Mouse (Mus musculus) heart, embryonic 10.5 days (tissue): ENCODE data around the gene Lhfpl3. TPM values are rescaled to one million over a fixed set of nuclear protein-coding genes. Genes with fewer than 3 reads are reported as not detected.
"Not testable (repeated sequence)": the region's sequence is repeated elsewhere in the genome, so short reads cannot be mapped to it uniquely, and the experiment has no call there.

Experiments used
- DNase-seq: peaks from one replicate; pipeline ENCODE4 v3.0.0-alpha.2; 2017; ENCODE audit warnings: low spot score
- H3K27ac ChIP-seq: fragments of 300-500 bp; sonication (generic); 2 replicates; pipeline ENCODE4 v1.5.1; 2016; ENCODE audit warnings: mild to moderate bottlenecking
- H3K27me3 ChIP-seq: fragments of 300-500 bp; sonication (generic); 2 replicates; pipeline ENCODE4 v1.6.1; 2016; ENCODE audit warnings: mild to moderate bottlenecking; ENCODE audit not compliant: poor library complexity, insufficient read depth, severe bottlenecking
- H3K36me3 ChIP-seq: fragments of 300-500 bp; sonication (generic); 2 replicates; pipeline ENCODE4 v1.6.1; 2016; ENCODE audit warnings: mild to moderate bottlenecking, moderate library complexity
- H3K4me1 ChIP-seq: fragments of 300-500 bp; sonication (generic); 2 replicates; pipeline ENCODE4 v1.6.1; 2016; ENCODE audit warnings: mild to moderate bottlenecking
- H3K4me3 ChIP-seq: fragments of 300-500 bp; sonication (generic); 2 replicates; pipeline ENCODE4 v1.5.1; 2016; ENCODE audit warnings: mild to moderate bottlenecking, moderate library complexity
- H3K9me3 ChIP-seq: fragments of 300-500 bp; sonication (generic); 2 replicates; pipeline ENCODE4 v1.6.1; 2016; ENCODE audit warnings: mild to moderate bottlenecking, moderate library complexity
- WGBS: fragments of 180-500 bp; shearing (Covaris S2); methylation state at CpG from one replicate; pipeline ENCODE4 v1.1.7; 2016; 5-methylcytosine and 5-hydroxymethylcytosine counted together
- polyA plus RNA-seq: library from polyadenylated mRNA; unstranded; fragments of >200 nt; fragmentation: Nextera tagmentation; extraction: Ambion mirVana; gene quantifications from 2 replicates; pipeline ENCODE4 v1.2.1, GENCODE M21; 2016

The Lhfpl3 gene
- 0.12 and 0.33 TPM in 2 replicates for polyA plus RNA-seq

DNA sequence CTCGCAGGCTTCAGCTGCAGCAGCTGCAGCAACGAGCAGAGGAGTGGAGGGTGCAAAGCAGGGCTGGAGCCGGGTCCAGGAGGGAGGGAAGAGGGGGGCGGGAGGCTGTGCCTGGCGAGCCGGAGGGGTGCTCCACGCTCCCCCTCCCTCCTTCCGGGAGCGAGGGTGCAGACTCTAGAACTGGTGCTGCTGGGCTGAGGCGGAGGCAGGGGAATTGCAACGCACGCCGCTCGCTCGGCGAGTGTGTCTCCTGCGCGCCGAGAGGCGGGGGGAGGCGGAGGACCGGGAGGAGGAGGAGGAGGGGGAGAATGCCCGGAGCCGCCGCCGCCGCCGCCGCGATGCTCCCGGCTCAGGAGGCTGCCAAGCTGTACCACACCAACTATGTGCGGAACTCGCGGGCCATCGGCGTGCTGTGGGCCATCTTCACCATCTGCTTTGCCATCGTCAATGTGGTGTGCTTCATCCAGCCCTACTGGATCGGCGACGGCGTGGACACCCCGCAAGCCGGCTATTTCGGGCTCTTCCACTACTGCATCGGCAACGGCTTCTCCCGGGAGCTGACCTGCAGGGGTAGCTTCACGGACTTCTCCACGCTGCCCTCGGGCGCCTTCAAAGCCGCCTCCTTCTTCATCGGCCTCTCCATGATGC, at the start of gene Lhfpl3:
TSS of gene Lhfpl3 (plus strand) at position 175 of the 648 bp plus-strand sequence.
- peaks cover 50% of the 10 kb centered on the region for H3K27me3 ChIP-seq
- H3K9me3 ChIP-seq, result no peaks in the 10 kb centered on the region
- DNase-seq, result peak; percentile 76
- no peaks in the 10 kb centered on the region for H3K36me3 ChIP-seq
- H3K4me1 ChIP-seq, result peaks cover 16% of the 10 kb centered on the region
- 1% methylated on average over 37 of the region's 53 CpGs for WGBS
- H3K27ac ChIP-seq, result no peak within 1 kb of the TSS
- H3K4me3 ChIP-seq, result peak within 1 kb of the TSS; percentile 70

DNA sequence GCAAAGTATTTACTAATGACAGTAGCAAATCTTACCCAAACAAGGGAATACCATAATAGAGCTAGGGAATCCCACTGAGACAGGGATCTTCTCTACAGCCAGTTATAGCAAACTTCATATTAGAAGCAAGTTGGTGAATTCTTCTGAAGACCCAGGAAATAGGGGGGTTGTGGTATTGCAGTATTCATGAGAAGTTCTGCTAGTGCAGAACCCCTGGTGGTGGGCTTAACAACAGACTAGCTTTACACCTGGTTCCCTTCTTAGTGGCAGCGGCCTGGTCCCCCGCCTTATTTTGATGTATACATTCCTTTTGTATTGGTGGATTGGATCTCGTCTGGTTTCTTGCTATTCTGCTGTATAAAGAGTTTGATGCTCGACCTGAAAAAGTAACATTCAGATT, 39.6 kb upstream of the Lhfpl3 start:
- not testable (repeated sequence) for H3K27ac ChIP-seq, H3K36me3 ChIP-seq, H3K27me3 ChIP-seq, H3K4me3 ChIP-seq, H3K9me3 ChIP-seq, DNase-seq, H3K4me1 ChIP-seq
- 79% methylated on average over 4 of the region's 4 CpGs for WGBS

DNA sequence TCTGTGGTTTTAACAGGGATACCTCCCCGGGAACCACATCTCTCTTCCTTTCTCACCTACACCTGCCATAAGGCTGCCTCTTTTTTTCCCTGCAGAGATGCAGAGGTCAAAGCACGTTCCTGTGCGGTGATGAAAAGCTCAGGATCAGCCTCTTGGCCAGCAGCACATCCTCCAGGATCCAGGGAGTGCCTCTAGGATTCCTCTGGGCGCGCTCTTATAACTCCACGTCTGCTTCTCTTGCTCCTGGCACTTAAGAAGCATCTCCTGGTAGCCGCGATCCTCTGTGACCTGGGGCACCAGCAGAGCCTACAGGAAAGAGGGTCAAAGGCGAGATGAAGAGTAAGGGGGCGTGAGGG, 352 bp upstream of the Lhfpl3 start:
- H3K4me1 ChIP-seq, result peaks cover 16% of the 10 kb centered on the region
- no peaks in the 10 kb centered on the region for H3K9me3 ChIP-seq
- no peak overlapping the region for H3K27ac ChIP-seq
- no peak for DNase-seq
- WGBS, result 4% methylated on average over 10 of the region's 10 CpGs
- H3K27me3 ChIP-seq, result peaks cover 50% of the 10 kb centered on the region
- H3K36me3 ChIP-seq, result no peaks in the 10 kb centered on the region
- peak overlapping the region; percentile 70 for H3K4me3 ChIP-seq

DNA sequence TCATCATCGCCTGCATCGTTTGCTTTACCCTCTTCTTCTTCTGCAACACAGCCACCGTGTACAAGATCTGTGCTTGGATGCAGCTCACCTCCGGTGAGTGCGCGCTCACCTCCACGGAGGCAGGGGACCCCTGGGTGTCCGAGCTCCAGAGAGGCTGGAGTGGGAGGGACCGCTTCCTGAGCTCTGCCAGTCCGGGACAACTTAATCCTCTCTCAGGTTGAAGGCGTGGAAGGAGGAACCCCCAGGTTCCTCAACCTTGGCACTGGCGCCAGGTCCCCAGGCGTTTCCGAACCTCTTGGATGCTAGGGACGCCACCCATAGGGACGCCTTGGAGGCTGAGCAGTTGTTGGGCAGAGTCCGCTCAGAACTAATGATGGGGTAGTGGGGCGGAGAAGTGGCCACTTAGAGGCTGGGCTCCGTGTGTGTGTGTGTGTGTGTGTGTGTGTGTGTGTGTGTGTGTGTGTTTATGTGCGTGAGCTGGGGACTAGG, 718 bp downstream of the Lhfpl3 start:
- no peaks in the 10 kb centered on the region for H3K9me3 ChIP-seq
- no peaks in the 10 kb centered on the region for H3K36me3 ChIP-seq
- peaks cover 50% of the 10 kb centered on the region for H3K27me3 ChIP-seq
- H3K4me1 ChIP-seq, result peaks cover 16% of the 10 kb centered on the region
- H3K27ac ChIP-seq, result no peak overlapping the region
- peak overlapping the region; percentile 70 for H3K4me3 ChIP-seq
- WGBS, result 2% methylated on average over 20 of the region's 20 CpGs
- no peak for DNase-seq

DNA sequence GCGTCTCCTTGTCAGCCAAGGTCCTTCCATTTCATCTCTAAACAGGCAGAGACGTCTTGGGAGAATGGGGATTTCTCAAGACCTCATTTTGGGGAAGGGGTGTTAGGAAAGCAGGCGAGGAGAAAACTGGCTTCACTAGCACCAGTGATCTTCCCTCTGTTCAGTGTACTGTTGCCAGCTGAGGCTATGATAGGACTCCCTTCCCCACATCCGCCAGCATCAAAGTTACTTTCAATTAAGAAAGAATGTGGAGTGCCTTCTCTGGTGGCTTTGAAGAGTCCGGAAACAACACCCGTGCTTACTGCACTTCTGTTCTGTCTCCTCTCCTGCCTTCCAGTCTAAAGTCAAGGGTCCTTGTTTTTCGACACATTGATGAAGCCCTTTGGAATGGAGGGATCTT, 1.4 kb downstream of the Lhfpl3 start:
- Histone ChIP-seq H3K4me3 (peak overlapping the region; percentile 70), H3K4me1 (peaks cover 16% of the 10 kb centered on the region), H3K27me3 (peaks cover 50% of the 10 kb centered on the region)

DNA sequence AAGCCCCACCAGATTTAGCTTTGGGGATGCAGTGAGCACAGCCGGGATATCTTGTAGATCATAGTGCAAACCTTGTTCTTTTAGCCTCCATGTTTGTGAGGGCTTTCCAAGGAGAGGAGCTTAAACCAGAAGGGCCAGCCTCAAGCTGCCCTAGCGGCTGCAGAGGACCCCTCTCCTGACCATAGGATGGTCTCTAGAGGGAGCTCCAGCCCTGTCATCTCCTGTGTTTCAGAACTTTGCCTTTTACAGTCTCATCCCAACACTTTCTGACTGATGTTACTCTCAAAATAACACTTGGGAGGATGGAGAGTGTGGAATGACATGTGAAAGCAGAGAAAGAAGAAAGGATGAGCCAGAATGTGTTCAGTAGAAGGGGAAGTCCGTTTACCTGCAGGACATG, 11.4 kb downstream of the Lhfpl3 start:
- no peak overlapping the region for H3K27ac ChIP-seq
- DNase-seq, result no peak
- H3K27me3 ChIP-seq, result no peaks in the 10 kb centered on the region
- no peaks in the 10 kb centered on the region for H3K9me3 ChIP-seq
- WGBS, result 29% methylated on average over 3 of the region's 3 CpGs
- H3K4me3 ChIP-seq, result no peak overlapping the region
- H3K36me3 ChIP-seq, result no peaks in the 10 kb centered on the region
- no peaks in the 10 kb centered on the region for H3K4me1 ChIP-seq

More for the DNA sequence above, 1.4 kb downstream of the Lhfpl3 start:
- DNase-seq, result no peak
- WGBS, result 3% methylated on average over 7 of the region's 7 CpGs
- Histone ChIP-seq H3K27ac (no peak overlapping the region), H3K36me3 (no peaks in the 10 kb centered on the region), H3K9me3 (no peaks in the 10 kb centered on the region)

DNA sequence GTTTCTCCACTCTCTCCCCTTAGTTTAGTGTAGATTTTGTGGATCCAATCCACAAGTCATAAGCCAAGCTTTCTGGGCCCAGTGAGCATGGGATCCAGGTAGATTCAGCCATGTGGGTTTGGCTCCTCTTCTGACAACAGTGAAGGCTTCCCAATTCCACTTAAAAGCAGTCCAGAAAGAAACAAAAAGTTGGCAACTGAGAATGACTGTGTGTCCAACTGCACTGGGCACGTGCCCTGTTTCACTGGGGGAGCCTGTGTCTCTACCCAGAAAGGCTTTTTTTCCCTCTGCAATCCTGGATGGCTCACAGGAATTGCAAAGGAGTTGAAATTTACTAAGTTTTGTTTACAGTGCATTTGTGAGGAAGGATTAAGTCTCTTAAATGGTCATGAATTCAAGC, 24.9 kb downstream of the Lhfpl3 start:
- 50% methylated on average over 1 of the region's 1 CpGs for WGBS
- H3K27me3 ChIP-seq, result no peaks in the 10 kb centered on the region
- DNase-seq, result no peak
- H3K9me3 ChIP-seq, result no peaks in the 10 kb centered on the region
- H3K27ac ChIP-seq, result no peak overlapping the region
- H3K4me1 ChIP-seq, result no peaks in the 10 kb centered on the region
- no peak overlapping the region for H3K4me3 ChIP-seq
- H3K36me3 ChIP-seq, result no peaks in the 10 kb centered on the region

DNA sequence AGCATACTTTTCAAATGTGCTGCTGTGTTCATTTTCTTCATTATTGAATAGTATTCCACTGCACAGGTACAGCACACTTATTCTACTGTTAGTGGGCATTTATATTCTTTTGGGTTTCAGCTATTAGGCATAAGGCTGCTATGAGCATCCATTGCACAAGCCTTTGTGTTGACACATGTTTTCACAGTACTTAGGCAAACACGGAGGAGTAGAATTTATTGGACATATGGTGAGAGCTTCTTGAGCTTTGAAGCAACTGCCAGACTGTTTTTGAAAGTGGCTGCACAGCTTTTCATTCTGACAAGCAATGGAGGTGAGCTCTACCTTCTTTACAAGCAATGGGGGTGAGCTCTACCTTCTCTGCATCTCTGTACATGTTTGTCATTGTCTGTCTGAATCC, 49.5 kb downstream of the Lhfpl3 start:
- no peaks in the 10 kb centered on the region for H3K36me3 ChIP-seq
- H3K27ac ChIP-seq, result no peak overlapping the region
- H3K4me3 ChIP-seq, result no peak overlapping the region
- no peak for DNase-seq
- H3K27me3 ChIP-seq, result no peaks in the 10 kb centered on the region
- no peaks in the 10 kb centered on the region for H3K4me1 ChIP-seq
- H3K9me3 ChIP-seq, result no peaks in the 10 kb centered on the region
- WGBS, result 73% methylated on average over 1 of the region's 1 CpGs

DNA sequence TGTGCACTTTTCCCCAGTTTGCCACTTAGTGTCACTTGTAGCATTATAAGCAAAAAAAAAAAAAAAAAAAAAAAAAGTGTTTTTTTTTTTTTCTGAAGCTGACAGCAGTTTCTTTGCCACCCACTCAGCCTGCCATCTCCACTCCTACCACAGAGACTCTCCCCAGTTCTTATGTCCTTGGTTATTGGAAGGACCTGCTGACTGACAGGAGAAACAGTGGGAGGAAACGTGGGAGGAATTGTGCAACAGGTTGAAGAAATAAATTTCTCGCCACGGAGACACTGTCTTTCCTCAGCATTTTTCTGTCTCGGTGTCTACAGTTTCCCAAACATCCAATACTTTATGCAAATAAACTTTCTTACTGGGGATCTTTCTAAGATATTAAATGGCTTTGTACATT, 67.6 kb downstream of the Lhfpl3 start:
- no peak overlapping the region for H3K4me3 ChIP-seq
- WGBS, result 81% methylated on average over 4 of the region's 4 CpGs

DNA sequence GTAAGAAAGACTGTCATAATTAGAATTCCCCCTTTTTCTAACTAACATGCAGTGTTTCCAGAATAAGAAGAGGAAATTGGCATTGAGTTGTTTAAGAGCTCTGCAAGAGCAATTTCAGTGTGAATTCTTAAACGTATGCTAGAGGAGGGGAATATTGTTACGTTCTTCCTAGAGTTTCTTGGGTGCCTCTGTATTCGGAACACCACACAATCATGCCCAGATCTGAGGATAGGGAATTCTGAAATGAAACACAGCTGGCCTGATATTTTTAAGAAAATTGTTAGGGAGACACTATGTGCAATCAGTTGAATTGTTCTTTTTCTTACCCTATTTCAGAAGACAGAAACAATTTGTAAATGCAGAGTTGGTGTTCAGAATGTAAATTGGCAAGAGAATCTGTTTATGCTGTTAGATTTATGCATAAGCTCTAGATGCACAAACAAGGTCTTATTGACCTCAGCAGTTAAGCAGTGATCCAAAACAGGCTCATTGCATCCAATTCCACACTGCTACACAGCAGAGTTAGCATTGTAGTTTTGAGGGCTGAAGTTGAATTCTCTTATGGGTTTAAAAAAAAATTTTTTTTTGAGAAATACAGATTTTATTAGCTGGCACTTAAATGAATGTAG, 84.1 kb downstream of the Lhfpl3 start:
- WGBS, result 83% methylated on average over 3 of the region's 3 CpGs

More for the DNA sequence above, 67.6 kb downstream of the Lhfpl3 start:
- no peaks in the 10 kb centered on the region for H3K4me1 ChIP-seq
- no peaks in the 10 kb centered on the region for H3K27me3 ChIP-seq
- H3K9me3 ChIP-seq, result no peaks in the 10 kb centered on the region
- no peak overlapping the region for H3K27ac ChIP-seq
- no peak for DNase-seq
- H3K36me3 ChIP-seq, result no peaks in the 10 kb centered on the region

DNA sequence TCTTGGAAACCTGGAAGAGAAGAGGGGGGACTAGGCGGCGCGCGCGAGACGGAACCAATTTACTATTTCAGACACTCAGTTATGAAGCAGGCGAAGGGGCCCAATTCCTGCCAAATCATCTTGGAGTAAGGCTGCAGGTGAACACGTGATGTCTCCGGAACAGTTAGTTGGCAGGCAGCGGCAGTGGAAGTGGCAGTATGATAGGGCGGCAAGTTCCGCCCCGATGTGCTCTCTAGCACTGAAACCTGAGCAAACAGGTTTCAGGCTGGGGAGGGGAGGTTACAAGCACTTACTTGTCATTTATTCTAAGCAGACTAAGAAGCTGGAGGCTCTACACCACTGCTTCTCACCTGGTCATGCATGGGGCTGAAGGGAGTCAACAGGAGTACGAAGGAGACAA, 105.7 kb downstream of the Lhfpl3 start:
- Histone ChIP-seq H3K9me3 (no peaks in the 10 kb centered on the region), H3K36me3 (no peaks in the 10 kb centered on the region), H3K4me1 (no peaks in the 10 kb centered on the region), H3K27me3 (no peaks in the 10 kb centered on the region), H3K4me3 (peak overlapping the region; percentile 31; the same call in 1 of the 2 replicates), H3K27ac (no peak overlapping the region)
- DNase-seq, result no peak
- 46% methylated on average over 14 of the region's 14 CpGs for WGBS

More for the DNA sequence above, 84.1 kb downstream of the Lhfpl3 start:
- Histone ChIP-seq H3K36me3 (no peaks in the 10 kb centered on the region), H3K27ac (no peak overlapping the region), H3K4me3 (no peak overlapping the region), H3K4me1 (no peaks in the 10 kb centered on the region), H3K9me3 (no peaks in the 10 kb centered on the region), H3K27me3 (no peaks in the 10 kb centered on the region)
- no peak for DNase-seq

DNA sequence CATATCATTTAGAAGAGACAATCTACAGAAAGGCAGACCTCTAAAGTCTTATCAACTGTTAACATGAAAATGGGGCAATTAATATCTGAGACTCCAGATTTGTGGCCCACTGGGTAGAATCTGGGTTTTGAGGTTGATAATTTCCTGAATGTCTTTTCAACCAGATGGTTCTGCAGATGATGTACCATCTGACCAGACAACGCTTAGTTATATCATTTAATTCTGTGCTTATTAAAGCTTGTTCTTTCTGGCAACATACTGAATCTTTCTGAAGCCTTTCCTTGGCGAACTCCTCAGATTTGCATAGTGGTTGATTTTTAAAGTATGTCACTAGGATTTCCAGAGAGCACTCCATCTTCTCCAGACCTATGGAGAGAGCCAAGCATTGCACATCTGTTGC, 107.6 kb downstream of the Lhfpl3 start:
- 92% methylated on average over 2 of the region's 2 CpGs for WGBS
- H3K27me3 ChIP-seq, result no peaks in the 10 kb centered on the region

DNA sequence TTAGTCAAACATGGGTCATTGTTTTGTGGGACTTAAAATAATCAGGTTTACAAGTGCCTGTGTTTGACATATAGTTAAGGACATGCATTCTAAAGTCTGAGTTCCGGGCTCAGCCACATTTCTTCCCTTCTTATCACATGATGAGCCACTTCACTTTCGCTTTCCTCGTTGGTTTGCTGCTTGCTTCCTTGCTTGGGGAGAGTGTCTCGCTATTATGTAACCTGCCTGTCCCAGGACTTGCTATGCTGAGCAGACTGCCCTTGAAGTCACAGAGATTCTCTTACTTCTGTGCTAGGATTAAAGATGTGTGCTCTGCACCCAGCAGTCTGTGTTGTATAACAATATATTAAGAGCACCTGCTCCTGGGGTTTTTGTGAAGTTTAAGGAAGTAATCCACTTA, 110.6 kb downstream of the Lhfpl3 start:
- H3K9me3 ChIP-seq, result no peaks in the 10 kb centered on the region
- no peak overlapping the region for H3K4me3 ChIP-seq
- no peak overlapping the region for H3K27ac ChIP-seq
- H3K36me3 ChIP-seq, result no peaks in the 10 kb centered on the region
- WGBS, result 52% methylated on average over 4 of the region's 4 CpGs
- no peaks in the 10 kb centered on the region for H3K27me3 ChIP-seq
- H3K4me1 ChIP-seq, result no peaks in the 10 kb centered on the region
- DNase-seq, result no peak

More for the DNA sequence above, 107.6 kb downstream of the Lhfpl3 start:
- H3K36me3 ChIP-seq, result no peaks in the 10 kb centered on the region
- no peak overlapping the region for H3K4me3 ChIP-seq
- DNase-seq, result no peak
- no peak overlapping the region for H3K27ac ChIP-seq
- H3K9me3 ChIP-seq, result no peaks in the 10 kb centered on the region
- H3K4me1 ChIP-seq, result no peaks in the 10 kb centered on the region
